Mouse (Mus musculus) stomach, adult 2 months (tissue): ENCODE measurements around the gene Gm49354. TPM values are rescaled to one million over a fixed set of nuclear protein-coding genes. Genes with fewer than 3 reads are reported as not detected.

Experiments used
- polyA plus RNA-seq: library from polyadenylated mRNA; depleted of rRNA; stranded (reverse); fragments of >200 nt; gene quantifications from 2 replicates; pipeline ENCODE4 v1.2.3, GENCODE M21; 2012; rRNA removed

Gene Gm49354
- not detected in 2 replicates for polyA plus RNA-seq

GRCm38 (mm10) chr13:59782145-59782544, at the start of gene Gm49354:
Gene Gm49354, minus strand, starts transcription at chr13:59782245.

GRCm38 (mm10) chr13:59822507-59823462, 40.7 kb upstream of the Gm49354 start, which contains the start of gene Tut7:
Gene Tut7, minus strand, starts transcription at chr13:59823147.

GRCm38 (mm10) chr13:59769296-59770163, 12.5 kb downstream of the Gm49354 start, which contains the start of gene Isca1:
Gene Isca1, minus strand, starts transcription at chr13:59769810.

DNA sequence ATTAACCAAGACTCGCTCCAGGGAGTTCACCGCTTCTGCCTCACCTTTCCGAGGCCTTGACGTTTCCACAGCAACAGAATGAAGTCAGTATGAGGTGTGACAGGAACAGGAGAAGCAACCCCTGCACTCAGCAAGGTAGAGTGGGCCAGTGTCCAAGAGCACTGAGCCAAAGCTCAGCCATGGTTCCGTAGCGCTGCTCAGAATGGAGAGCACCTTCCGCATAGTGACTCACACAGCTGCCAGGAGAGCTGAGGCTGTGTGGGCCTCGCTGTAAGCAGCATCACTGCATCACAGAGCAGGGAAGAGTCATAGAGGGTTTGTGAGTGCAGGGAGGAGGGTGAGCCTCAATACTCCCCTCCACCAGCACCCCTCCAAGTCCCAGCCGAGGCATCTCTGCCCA, 35.3 kb downstream of the Gm49354 start, which contains the start of gene 1700014D04Rik:
Gene 1700014D04Rik, minus strand, starts transcription at position 42 of the 400 bp plus-strand sequence.

DNA sequence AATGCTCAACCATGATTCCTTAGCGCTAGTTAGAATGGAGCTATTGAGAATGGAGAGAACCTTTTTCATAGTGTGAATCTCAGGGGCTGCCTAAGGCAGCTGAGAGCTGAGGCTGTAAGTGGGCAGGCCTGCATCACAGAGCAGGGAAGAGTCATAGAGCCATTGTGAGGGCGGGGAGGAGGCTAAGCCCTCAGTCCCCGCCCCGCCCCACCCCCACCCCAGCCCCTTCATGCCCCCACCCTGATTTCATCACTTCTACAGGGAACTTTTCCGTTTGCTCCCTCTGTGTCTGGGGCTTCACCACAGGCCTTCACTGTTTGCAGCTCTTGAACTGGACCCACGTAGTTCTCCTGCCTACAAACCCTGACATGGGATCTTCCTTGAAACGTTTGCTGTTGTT, 50.4 kb downstream of the Gm49354 start, which contains the start of gene Spata31d1d:
Gene Spata31d1d, minus strand, starts transcription at position 101 of the 400 bp plus-strand sequence.

DNA sequence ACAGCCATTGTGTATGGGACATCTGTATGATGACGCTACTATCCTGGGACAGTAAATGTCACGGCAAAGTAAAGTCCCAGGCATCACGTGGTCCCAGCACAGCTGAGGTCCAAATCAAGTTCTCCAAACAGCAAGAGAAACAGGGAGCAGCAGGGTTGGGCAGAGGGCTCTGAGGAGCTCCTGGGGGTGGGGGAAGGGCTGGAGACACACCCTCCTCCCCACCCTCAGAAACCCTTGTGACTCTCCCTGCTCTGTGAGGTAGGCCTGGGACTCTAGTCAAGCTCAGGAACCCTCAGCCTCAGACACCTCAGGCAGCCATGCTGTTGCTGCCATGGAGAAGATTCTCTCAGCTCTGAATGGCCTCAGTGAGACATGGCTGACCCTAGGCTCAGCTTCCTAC, 70.1 kb downstream of the Gm49354 start, which contains the start of gene Spata31d1b:
Gene Spata31d1b, plus strand, starts transcription at position 301 of the 400 bp plus-strand sequence.

DNA sequence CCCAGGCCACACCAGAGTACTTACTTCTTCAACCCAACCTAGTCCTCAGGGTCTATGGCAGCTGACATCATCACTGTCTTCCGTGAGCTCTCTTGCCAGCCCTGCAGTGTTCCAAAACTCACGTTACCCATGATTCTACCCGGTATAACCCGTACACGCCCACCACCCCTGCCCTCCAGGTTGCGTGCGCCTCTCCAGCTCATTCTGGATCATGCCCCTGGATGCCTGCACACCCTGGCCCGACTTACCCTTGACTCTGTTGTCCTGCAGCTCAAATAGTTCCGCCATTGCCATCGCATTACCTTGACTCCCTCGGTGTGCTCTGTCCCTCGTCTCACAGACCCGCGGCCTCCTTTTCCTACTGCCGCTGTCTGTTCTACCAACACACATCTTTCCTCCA, 71.8 kb downstream of the Gm49354 start, which contains the start of gene Spata31d1a:
Gene Spata31d1a, minus strand, starts transcription at position 101 of the 400 bp plus-strand sequence.

Other genes with a start within 250 kb of the Gm49354 start
- 1.0 and 1.5 TPM in 2 replicates for gene Agtpbp1, start 197.0 kb downstream of the Gm49354 start, polyA plus RNA-seq
- 8.2 and 11.1 TPM in 2 replicates for gene Naa35, start 197.0 kb downstream of the Gm49354 start, polyA plus RNA-seq
- 27.7 and 38.3 TPM in 2 replicates for gene Golm1, start 106.4 kb downstream of the Gm49354 start, polyA plus RNA-seq
- gene 4921517D22Rik, start 88.1 kb downstream of the Gm49354 start, polyA plus RNA-seq = not detected in 2 replicates
- not detected in 2 replicates for gene Spata31d1a, start 71.9 kb downstream of the Gm49354 start, polyA plus RNA-seq
- gene Spata31d1b, start 70.0 kb downstream of the Gm49354 start, polyA plus RNA-seq = 0.02 TPM in 1 of 2 replicates, not detected in the other
- gene Spata31d1d, start 50.5 kb downstream of the Gm49354 start, polyA plus RNA-seq = not detected in 2 replicates
- not detected in 2 replicates for gene 1700014D04Rik, start 35.5 kb downstream of the Gm49354 start, polyA plus RNA-seq
- gene Isca1, start 12.4 kb downstream of the Gm49354 start, polyA plus RNA-seq = 26.5 and 27.6 TPM in 2 replicates
- 6.8 and 8.3 TPM in 2 replicates for gene Tut7, start 40.9 kb upstream of the Gm49354 start, polyA plus RNA-seq